Mouse (Mus musculus): ENCODE measurements around the gene Meaf6. TPM values are rescaled to one million over a fixed set of nuclear protein-coding genes. Genes with fewer than 3 reads are reported as not detected.

Meaf6 gene
- 48.9 and 49.7 TPM in 2 replicates for polyA plus RNA-seq (2015; fragmentation: Nextera tagmentation; extraction: Ambion mirVana)

- 2% methylated on average over 58 of the region's 63 CpGs for WGBS
- no peaks in the 10 kb centered on the region for H3K9me3 ChIP-seq (ENCODE audit: control insufficient read depth, low read length)
- no peaks in the 10 kb centered on the region for H3K27me3 ChIP-seq (ENCODE audit: control insufficient read depth, insufficient read depth, low read depth, low read length)
- H3K36me3 ChIP-seq (ENCODE audit: control insufficient read depth, insufficient read depth, low read length) = peaks cover 8% of the 10 kb centered on the region
- H3K9ac ChIP-seq (ENCODE audit: low read length) = peak within 1 kb of the TSS; percentile 97
- H3K4me1 ChIP-seq (replicated peaks; ENCODE audit: control insufficient read depth, insufficient read depth, low read length) = peaks cover 13% of the 10 kb centered on the region
- peak within 1 kb of the TSS; percentile 98 for H3K27ac ChIP-seq (ENCODE audit: low read length)
- H3K4me2 ChIP-seq (ENCODE audit: low read depth, low read length) = peak within 1 kb of the TSS; percentile 74
- peak within 1 kb of the TSS; percentile 92 for H3K4me3 ChIP-seq (ENCODE audit: low read length)
- peak; percentile 93 for ATAC-seq (ENCODE audit: low read depth)
These were observed at the start of gene Meaf6 for GRCm38 (mm10) chr4:125084403-125085345. Meaf6 (plus strand) TSS chr4:125085134.

GRCm38 (mm10) chr4:125044454-125044853 is 40.5 kb upstream of the Meaf6 start:
- no peak overlapping the region for H3K9ac ChIP-seq (ENCODE audit: low read length)
- H3K4me1 ChIP-seq (replicated peaks; ENCODE audit: control insufficient read depth, insufficient read depth, low read length) = no peaks in the 10 kb centered on the region
- 83% methylated on average over 7 of the region's 7 CpGs for WGBS
- no peak overlapping the region for H3K4me2 ChIP-seq (ENCODE audit: low read depth, low read length)
- H3K27ac ChIP-seq (ENCODE audit: low read length) = no peak overlapping the region
- no peak overlapping the region for H3K4me3 ChIP-seq (ENCODE audit: low read length)
- H3K36me3 ChIP-seq (ENCODE audit: control insufficient read depth, insufficient read depth, low read length) = peaks cover 47% of the 10 kb centered on the region
- no peaks in the 10 kb centered on the region for H3K27me3 ChIP-seq (ENCODE audit: control insufficient read depth, insufficient read depth, low read depth, low read length)
- H3K9me3 ChIP-seq (ENCODE audit: control insufficient read depth, low read length) = no peaks in the 10 kb centered on the region
- ATAC-seq (ENCODE audit: low read depth) = no peak

GRCm38 (mm10) chr4:125055385-125055784 is 29.5 kb upstream of the Meaf6 start:
- Histone ChIP-seq H3K27me3 (ENCODE audit: control insufficient read depth, insufficient read depth, low read depth, low read length) (no peaks in the 10 kb centered on the region), H3K9ac (ENCODE audit: low read length) (no peak overlapping the region), H3K36me3 (ENCODE audit: control insufficient read depth, insufficient read depth, low read length) (peaks cover 30% of the 10 kb centered on the region), H3K4me3 (ENCODE audit: low read length) (no peak overlapping the region), H3K27ac (ENCODE audit: low read length) (no peak overlapping the region), H3K4me1 (replicated peaks; ENCODE audit: control insufficient read depth, insufficient read depth, low read length) (peaks cover 4% of the 10 kb centered on the region; the same call in 1 of the 2 replicates), H3K9me3 (ENCODE audit: control insufficient read depth, low read length) (no peaks in the 10 kb centered on the region), H3K4me2 (ENCODE audit: low read depth, low read length) (no peak overlapping the region)
- WGBS = 81% methylated on average over 9 of the region's 9 CpGs
- no peak for ATAC-seq (ENCODE audit: low read depth)

DNA sequence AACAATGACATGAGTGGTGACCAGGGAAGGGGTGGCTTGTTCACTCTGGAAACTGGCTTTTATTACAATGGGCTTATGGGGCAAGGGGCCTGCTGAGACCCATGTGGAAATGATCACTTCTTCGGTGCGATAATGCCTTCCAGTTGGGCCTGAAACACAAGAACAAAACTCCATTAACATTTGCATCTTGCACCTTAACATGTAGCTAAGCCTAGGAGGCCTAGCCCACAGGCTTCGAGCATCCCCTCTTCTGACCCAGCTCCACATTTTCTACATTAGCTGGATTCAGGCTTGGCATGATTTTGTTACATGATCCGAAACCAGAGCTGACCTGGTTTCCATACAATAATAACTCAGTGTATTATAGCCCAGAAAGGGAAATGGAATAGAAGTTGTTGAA is 28.5 kb upstream of the Meaf6 start:
- Histone ChIP-seq H3K9ac (ENCODE audit: low read length) (no peak overlapping the region), H3K27me3 (ENCODE audit: control insufficient read depth, insufficient read depth, low read depth, low read length) (no peaks in the 10 kb centered on the region), H3K27ac (ENCODE audit: low read length) (no peak overlapping the region), H3K4me2 (ENCODE audit: low read depth, low read length) (no peak overlapping the region), H3K4me1 (replicated peaks; ENCODE audit: control insufficient read depth, insufficient read depth, low read length) (peaks cover 4% of the 10 kb centered on the region; the same call in 1 of the 2 replicates), H3K36me3 (ENCODE audit: control insufficient read depth, insufficient read depth, low read length) (peaks cover 28% of the 10 kb centered on the region), H3K4me3 (ENCODE audit: low read length) (no peak overlapping the region), H3K9me3 (ENCODE audit: control insufficient read depth, low read length) (no peaks in the 10 kb centered on the region)
- ATAC-seq (ENCODE audit: low read depth) = no peak
- WGBS = 93% methylated on average over 4 of the region's 4 CpGs

DNA sequence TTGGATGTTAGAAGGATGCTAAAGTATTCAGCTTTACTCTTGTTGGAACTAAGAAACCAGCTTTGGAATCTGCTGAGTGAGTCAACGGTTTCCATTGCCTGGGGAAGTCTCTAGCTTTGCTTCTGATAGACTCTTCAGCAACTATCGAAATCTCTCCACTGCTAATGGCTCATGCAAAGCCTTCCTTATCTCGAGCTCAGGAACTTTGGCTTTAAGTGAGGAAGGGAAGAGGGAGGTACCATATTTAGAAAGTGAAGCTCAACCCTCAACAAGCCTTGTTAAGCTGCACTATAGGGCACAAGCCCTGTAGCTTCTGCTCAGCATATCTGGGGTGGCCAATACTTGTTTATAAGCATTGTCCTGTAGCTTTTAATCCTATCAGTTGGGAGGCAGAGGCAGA is 27.7 kb upstream of the Meaf6 start:
- Histone ChIP-seq H3K36me3 (ENCODE audit: control insufficient read depth, insufficient read depth, low read length) (peaks cover 25% of the 10 kb centered on the region), H3K9me3 (ENCODE audit: control insufficient read depth, low read length) (no peaks in the 10 kb centered on the region), H3K9ac (ENCODE audit: low read length) (no peak overlapping the region), H3K4me3 (ENCODE audit: low read length) (no peak overlapping the region), H3K4me1 (replicated peaks; ENCODE audit: control insufficient read depth, insufficient read depth, low read length) (peaks cover 4% of the 10 kb centered on the region; the same call in 1 of the 2 replicates), H3K27me3 (ENCODE audit: control insufficient read depth, insufficient read depth, low read depth, low read length) (no peaks in the 10 kb centered on the region), H3K4me2 (ENCODE audit: low read depth, low read length) (no peak overlapping the region), H3K27ac (ENCODE audit: low read length) (no peak overlapping the region)
- no peak for ATAC-seq (ENCODE audit: low read depth)
- WGBS = 31% methylated on average over 3 of the region's 3 CpGs

- Histone ChIP-seq H3K27me3 (ENCODE audit: control insufficient read depth, insufficient read depth, low read depth, low read length) (no peaks in the 10 kb centered on the region), H3K4me3 (ENCODE audit: low read length) (no peak overlapping the region), H3K9me3 (ENCODE audit: control insufficient read depth, low read length) (no peaks in the 10 kb centered on the region), H3K36me3 (ENCODE audit: control insufficient read depth, insufficient read depth, low read length) (peaks cover 21% of the 10 kb centered on the region), H3K9ac (ENCODE audit: low read length) (no peak overlapping the region), H3K4me2 (ENCODE audit: low read depth, low read length) (no peak overlapping the region), H3K27ac (ENCODE audit: low read length) (no peak overlapping the region), H3K4me1 (replicated peaks; ENCODE audit: control insufficient read depth, insufficient read depth, low read length) (peaks cover 4% of the 10 kb centered on the region; the same call in 1 of the 2 replicates)
- ATAC-seq (ENCODE audit: low read depth) = peak; percentile 63; the same call in 1 of the 2 replicates
- 31% methylated on average over 5 of the region's 5 CpGs for WGBS
These were observed 26.9 kb upstream of the Meaf6 start for GRCm38 (mm10) chr4:125058033-125058432.

DNA sequence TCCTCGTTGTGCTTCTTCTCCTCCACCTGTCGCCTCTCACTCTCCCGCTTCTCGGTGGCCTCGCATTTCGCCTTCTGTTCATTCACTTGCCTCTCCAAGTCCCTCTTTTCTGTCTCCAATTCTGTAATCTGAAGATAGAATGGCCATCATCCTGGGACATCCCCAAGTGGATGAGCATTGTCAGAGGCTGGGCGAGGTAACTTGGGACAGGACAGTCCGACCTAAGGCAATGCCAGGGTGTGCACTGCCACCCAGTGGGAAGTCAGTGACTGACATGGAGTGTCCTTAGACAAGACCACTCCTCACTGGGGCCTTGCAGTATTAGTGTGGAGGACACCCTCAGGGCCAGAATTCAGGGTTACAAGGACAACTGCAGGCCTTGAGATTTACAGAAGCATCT is 25.9 kb upstream of the Meaf6 start:
- Histone ChIP-seq H3K27ac (ENCODE audit: low read length) (no peak overlapping the region), H3K4me1 (replicated peaks; ENCODE audit: control insufficient read depth, insufficient read depth, low read length) (peaks cover 4% of the 10 kb centered on the region; the same call in 1 of the 2 replicates), H3K9ac (ENCODE audit: low read length) (peak overlapping the region; percentile 46), H3K4me2 (ENCODE audit: low read depth, low read length) (peak overlapping the region; percentile 51), H3K9me3 (ENCODE audit: control insufficient read depth, low read length) (no peaks in the 10 kb centered on the region), H3K4me3 (ENCODE audit: low read length) (0 out of 2 replicates have a peak overlapping the region, but pooled peaks have one; percentile 16), H3K36me3 (ENCODE audit: control insufficient read depth, insufficient read depth, low read length) (peaks cover 14% of the 10 kb centered on the region), H3K27me3 (ENCODE audit: control insufficient read depth, insufficient read depth, low read depth, low read length) (no peaks in the 10 kb centered on the region)
- under 1% methylated on average over 8 of the region's 8 CpGs for WGBS
- peak; percentile 79 for ATAC-seq (ENCODE audit: low read depth)

DNA sequence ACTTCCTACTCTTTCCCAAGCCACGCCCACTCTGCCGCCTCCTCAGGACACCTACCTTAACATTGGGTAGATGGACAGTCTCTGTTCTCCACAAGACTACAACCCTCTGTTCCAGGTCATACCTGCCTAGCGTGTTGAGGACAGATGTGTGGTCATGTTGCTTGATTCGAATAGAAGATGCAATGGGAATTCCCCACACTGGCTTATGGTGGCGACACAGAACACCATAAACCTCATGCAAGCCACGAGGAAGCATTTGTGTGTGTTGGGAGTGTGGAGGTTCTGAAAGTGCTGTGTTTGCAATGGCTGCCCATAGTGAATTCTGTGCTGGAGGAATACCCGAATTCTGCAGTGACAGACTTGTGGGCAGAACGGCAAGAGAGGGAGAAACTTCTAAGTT is 21.1 kb upstream of the Meaf6 start:
- H3K4me1 ChIP-seq (replicated peaks; ENCODE audit: control insufficient read depth, insufficient read depth, low read length) = peaks cover 11% of the 10 kb centered on the region
- no peak overlapping the region for H3K27ac ChIP-seq (ENCODE audit: low read length)
- no peak overlapping the region for H3K9ac ChIP-seq (ENCODE audit: low read length)
- H3K9me3 ChIP-seq (ENCODE audit: control insufficient read depth, low read length) = no peaks in the 10 kb centered on the region
- H3K27me3 ChIP-seq (ENCODE audit: control insufficient read depth, insufficient read depth, low read depth, low read length) = no peaks in the 10 kb centered on the region
- 59% methylated on average over 8 of the region's 8 CpGs for WGBS
- no peak for ATAC-seq (ENCODE audit: low read depth)
- peaks cover 1% of the 10 kb centered on the region; the same call in 1 of the 2 replicates for H3K36me3 ChIP-seq (ENCODE audit: control insufficient read depth, insufficient read depth, low read length)
- no peak overlapping the region for H3K4me3 ChIP-seq (ENCODE audit: low read length)
- no peak overlapping the region for H3K4me2 ChIP-seq (ENCODE audit: low read depth, low read length)

GRCm38 (mm10) chr4:125065517-125066307 is 19.2 kb upstream of the Meaf6 start, which contains the start of gene Dnali1:
Dnali1 (minus strand) TSS chr4:125065703.
- peak; percentile 64 for ATAC-seq (ENCODE audit: low read depth)
- no peaks in the 10 kb centered on the region for H3K9me3 ChIP-seq (ENCODE audit: control insufficient read depth, low read length)
- H3K4me3 ChIP-seq (ENCODE audit: low read length) = peak within 1 kb of the TSS; percentile 94
- peak within 1 kb of the TSS; percentile 57 for H3K27ac ChIP-seq (ENCODE audit: low read length)
- H3K27me3 ChIP-seq (ENCODE audit: control insufficient read depth, insufficient read depth, low read depth, low read length) = no peaks in the 10 kb centered on the region
- H3K4me2 ChIP-seq (ENCODE audit: low read depth, low read length) = peak within 1 kb of the TSS; percentile 89
- peaks cover 18% of the 10 kb centered on the region for H3K36me3 ChIP-seq (ENCODE audit: control insufficient read depth, insufficient read depth, low read length)
- H3K9ac ChIP-seq (ENCODE audit: low read length) = peak within 1 kb of the TSS; percentile 94
- H3K4me1 ChIP-seq (replicated peaks; ENCODE audit: control insufficient read depth, insufficient read depth, low read length) = peaks cover 9% of the 10 kb centered on the region
- WGBS = 2% methylated on average over 26 of the region's 26 CpGs
